Mouse (Mus musculus): Measurements from ENCODE around the gene Hmox1. TPM values are rescaled to one million over a fixed set of nuclear protein-coding genes. Genes with fewer than 3 reads are reported as not detected.

The Hmox1 gene
- polyA plus RNA-seq, 1 experiment: 7.5 TPM

DNA sequence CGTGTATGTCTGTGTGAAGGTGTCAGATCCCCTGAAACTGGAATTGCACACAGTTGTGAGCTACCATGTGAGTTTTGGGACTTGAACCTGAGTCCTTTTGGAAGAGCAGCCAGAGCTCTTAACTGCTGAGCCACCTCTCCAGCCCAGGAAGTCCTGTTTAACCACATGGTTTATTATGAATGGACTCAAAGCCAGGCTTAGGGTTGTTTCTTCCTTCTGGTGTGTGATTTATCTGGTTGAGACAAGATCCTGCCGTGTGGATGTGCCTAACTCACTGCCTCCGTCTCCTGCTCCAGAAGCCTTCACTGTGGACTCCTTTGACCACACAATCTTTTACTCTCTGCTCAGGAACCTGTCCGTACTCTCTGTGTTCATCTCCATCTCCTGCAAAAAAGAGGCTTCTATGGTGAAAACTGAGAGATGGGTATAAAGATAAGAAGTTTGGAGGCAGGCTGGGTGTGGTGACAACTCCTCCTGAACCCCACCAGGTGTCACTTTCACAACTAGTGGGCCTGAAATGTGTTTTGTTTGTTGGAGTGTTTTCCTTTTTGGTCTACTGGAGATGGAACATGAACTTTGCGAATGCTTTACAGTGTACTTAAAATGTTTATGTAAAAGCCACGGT, 11.1 kb upstream of the Hmox1 start:
- Histone ChIP-seq H3K27ac (ENCODE audit: insufficient read depth, low read length) (no peak overlapping the region), H3K4me1 (ENCODE audit: control insufficient read depth, insufficient read depth, low read length) (no peaks in the 10 kb centered on the region), H3K4me3 (replicated peaks; ENCODE audit: insufficient read depth, low read depth, low read length) (no peak overlapping the region), H3K27me3 (ENCODE audit: control insufficient read depth, insufficient read depth, low read length) (no peaks in the 10 kb centered on the region)
- TF ChIP-seq CTCF (IDR thresholded peaks at IDR 0.05; ENCODE audit: borderline replicate concordance, insufficient read depth, low read depth, low read length) (no peak), POLR2A (IDR thresholded peaks at IDR 0.05; ENCODE audit: borderline replicate concordance, insufficient read depth, low read length) (no peak)
- no peak for DNase-seq
- 85% methylated on average over 6 of the region's 6 CpGs for WGBS

- 3% methylated on average over 17 of the region's 17 CpGs for WGBS
- TF ChIP-seq POLR2A (IDR thresholded peaks at IDR 0.05; ENCODE audit: borderline replicate concordance, insufficient read depth, low read length) (no peak), CTCF (IDR thresholded peaks at IDR 0.05; ENCODE audit: borderline replicate concordance, insufficient read depth, low read depth, low read length) (no peak)
- peak; percentile 62 to 76 for DNase-seq
- Histone ChIP-seq H3K4me1 (ENCODE audit: control insufficient read depth, insufficient read depth, low read length) (no peaks in the 10 kb centered on the region), H3K27ac (ENCODE audit: insufficient read depth, low read length) (no peak overlapping the region), H3K27me3 (ENCODE audit: control insufficient read depth, insufficient read depth, low read length) (no peaks in the 10 kb centered on the region), H3K4me3 (replicated peaks; ENCODE audit: insufficient read depth, low read depth, low read length) (peak overlapping the region; percentile 49)
These were observed 9.6 kb upstream of the Hmox1 start for GRCm38 (mm10) chr8:75083846-75084245.

DNA sequence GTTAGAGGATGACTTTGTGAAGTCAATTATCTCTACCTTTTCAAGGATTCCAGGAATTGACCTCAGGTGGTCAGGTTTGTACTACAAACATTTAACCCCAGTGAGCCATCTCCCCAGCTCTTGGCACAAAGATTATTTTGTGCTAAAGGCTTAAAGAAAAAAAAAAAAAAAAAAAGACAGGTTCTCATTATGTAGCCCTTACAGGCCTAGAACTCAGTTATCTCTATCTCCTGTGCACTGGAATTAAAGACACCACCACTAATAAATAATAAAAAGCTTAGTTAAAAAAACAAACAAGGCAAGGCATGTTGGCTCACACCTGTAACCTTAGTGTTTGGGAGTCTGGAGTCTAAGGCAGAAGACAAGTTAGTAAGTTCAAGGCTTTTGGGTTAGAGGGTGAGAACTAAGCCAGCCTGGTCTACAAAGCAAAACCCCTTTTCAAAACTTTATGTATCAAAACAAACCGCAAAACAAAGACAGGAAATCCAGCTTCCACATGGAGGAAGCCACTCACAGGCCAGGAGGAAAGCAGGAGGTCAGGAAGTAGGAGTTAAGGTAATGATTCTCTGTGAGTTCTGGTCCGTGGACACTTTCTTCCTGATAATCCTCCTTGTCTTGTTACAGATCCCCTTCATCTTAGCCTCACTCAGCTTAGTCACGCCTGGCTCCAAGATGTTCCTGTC, 8.9 kb upstream of the Hmox1 start:
- TF ChIP-seq POLR2A (IDR thresholded peaks at IDR 0.05; ENCODE audit: borderline replicate concordance, insufficient read depth, low read length): no peak
- H3K4me3 ChIP-seq (replicated peaks; ENCODE audit: insufficient read depth, low read depth, low read length): no peak overlapping the region
- H3K27ac ChIP-seq (ENCODE audit: insufficient read depth, low read length): no peak overlapping the region
- no peaks in the 10 kb centered on the region for H3K4me1 ChIP-seq (ENCODE audit: control insufficient read depth, insufficient read depth, low read length)
- WGBS: 90% methylated on average over 3 of the region's 3 CpGs
- no peaks in the 10 kb centered on the region for H3K27me3 ChIP-seq (ENCODE audit: control insufficient read depth, insufficient read depth, low read length)
- DNase-seq: no peak

- H3K4me1 ChIP-seq (ENCODE audit: control insufficient read depth, insufficient read depth, low read length): no peaks in the 10 kb centered on the region
- 77% methylated on average over 2 of the region's 2 CpGs for WGBS
- no peak overlapping the region for H3K27ac ChIP-seq (ENCODE audit: insufficient read depth, low read length)
- no peaks in the 10 kb centered on the region for H3K27me3 ChIP-seq (ENCODE audit: control insufficient read depth, insufficient read depth, low read length)
- no peak overlapping the region for H3K4me3 ChIP-seq (replicated peaks; ENCODE audit: insufficient read depth, low read depth, low read length)
- TF ChIP-seq POLR2A (IDR thresholded peaks at IDR 0.05; ENCODE audit: borderline replicate concordance, insufficient read depth, low read length) (no peak), CTCF (IDR thresholded peaks at IDR 0.05; ENCODE audit: borderline replicate concordance, insufficient read depth, low read depth, low read length) (no peak)
- DNase-seq: no peak
These were observed 7.4 kb upstream of the Hmox1 start for GRCm38 (mm10) chr8:75086002-75086401.

DNA sequence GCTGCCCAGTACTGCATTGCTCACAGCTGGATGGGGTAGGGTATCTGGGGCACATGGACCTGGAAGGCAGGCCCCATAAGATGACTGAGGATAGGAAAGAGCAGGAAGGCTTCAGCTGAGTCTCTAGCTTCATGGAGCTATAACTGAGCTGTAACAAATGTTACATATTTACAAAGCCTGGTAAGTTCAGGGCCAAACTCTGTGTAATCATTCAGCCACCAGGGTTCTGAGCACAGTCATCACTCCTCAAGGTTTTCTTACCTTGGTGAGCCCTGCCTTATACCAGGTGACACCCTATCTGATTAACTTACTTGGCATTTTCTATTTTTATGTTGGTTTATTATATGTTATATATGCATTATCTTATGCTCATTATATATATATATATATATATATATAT, 6.3 kb upstream of the Hmox1 start:
- H3K4me1 ChIP-seq (ENCODE audit: control insufficient read depth, insufficient read depth, low read length): no peaks in the 10 kb centered on the region
- no peak overlapping the region for H3K27ac ChIP-seq (ENCODE audit: insufficient read depth, low read length)
- H3K27me3 ChIP-seq (ENCODE audit: control insufficient read depth, insufficient read depth, low read length): no peaks in the 10 kb centered on the region
- H3K4me3 ChIP-seq (replicated peaks; ENCODE audit: insufficient read depth, low read depth, low read length): no peak overlapping the region
- no peak for TF ChIP-seq CTCF (IDR thresholded peaks at IDR 0.05; ENCODE audit: borderline replicate concordance, insufficient read depth, low read depth, low read length)
- TF ChIP-seq POLR2A (IDR thresholded peaks at IDR 0.05; ENCODE audit: borderline replicate concordance, insufficient read depth, low read length): no peak
- no peak for DNase-seq

DNA sequence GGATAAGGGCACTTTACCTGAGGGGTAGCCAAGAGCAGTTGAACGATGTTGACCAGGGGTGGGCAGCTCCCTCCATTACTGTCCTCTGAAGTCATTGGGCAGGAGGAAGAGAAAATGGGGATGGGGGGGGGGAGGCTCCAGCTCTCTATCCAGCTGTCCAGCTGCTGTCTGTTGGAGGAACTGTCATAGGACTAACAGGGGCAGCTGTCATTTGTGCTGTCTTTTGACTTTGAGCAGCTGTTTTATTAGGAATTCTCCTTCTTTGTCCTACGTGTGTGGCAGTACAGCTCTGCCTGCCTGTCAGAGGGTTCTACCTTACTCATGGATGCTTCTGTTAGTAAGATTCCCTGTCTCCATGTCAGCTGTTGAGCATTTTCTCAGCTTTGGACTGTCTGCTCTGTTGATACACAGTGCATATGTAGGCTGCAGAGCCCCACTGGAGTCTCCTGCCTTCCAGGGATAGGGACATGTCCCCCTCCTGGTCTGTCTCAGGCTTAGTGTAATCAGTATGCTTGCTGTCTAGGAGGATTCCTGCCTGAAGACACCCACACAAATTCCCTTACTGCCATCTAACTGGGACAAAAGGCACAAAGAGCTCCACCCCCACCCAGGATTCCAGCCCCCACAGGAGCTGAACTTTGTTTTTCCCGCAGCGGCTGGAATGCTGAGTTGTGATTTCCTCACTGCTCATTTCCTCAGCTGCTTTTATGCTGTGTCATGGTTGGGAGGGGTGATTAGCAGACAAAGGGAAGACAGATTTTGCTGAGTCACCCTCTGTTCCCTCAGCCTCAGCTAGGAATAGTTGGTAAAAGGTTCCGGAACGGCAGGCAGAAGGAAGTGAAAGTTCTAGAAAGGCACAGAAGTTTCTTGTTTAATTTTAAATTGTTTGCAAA, 4.2 kb upstream of the Hmox1 start:
- 36% methylated on average over 6 of the region's 6 CpGs for WGBS
- DNase-seq: peak in 1 of 2 experiments; percentile 23

GRCm38 (mm10) chr8:75090781-75091365, 2.5 kb upstream of the Hmox1 start:
- no peak for TF ChIP-seq CTCF (IDR thresholded peaks at IDR 0.05; ENCODE audit: borderline replicate concordance, insufficient read depth, low read depth, low read length)
- Histone ChIP-seq H3K27ac (ENCODE audit: insufficient read depth, low read length) (no peak overlapping the region), H3K27me3 (ENCODE audit: control insufficient read depth, insufficient read depth, low read length) (no peaks in the 10 kb centered on the region), H3K4me3 (replicated peaks; ENCODE audit: insufficient read depth, low read depth, low read length) (no peak overlapping the region), H3K4me1 (ENCODE audit: control insufficient read depth, insufficient read depth, low read length) (no peaks in the 10 kb centered on the region)
- 17% methylated on average over 4 of the region's 4 CpGs for WGBS
- DNase-seq: no peak

More for the DNA sequence above, 4.2 kb upstream of the Hmox1 start:
- Histone ChIP-seq H3K4me3 (replicated peaks; ENCODE audit: insufficient read depth, low read depth, low read length) (no peak overlapping the region), H3K27me3 (ENCODE audit: control insufficient read depth, insufficient read depth, low read length) (no peaks in the 10 kb centered on the region), H3K4me1 (ENCODE audit: control insufficient read depth, insufficient read depth, low read length) (no peaks in the 10 kb centered on the region), H3K27ac (ENCODE audit: insufficient read depth, low read length) (no peak overlapping the region)
- TF ChIP-seq POLR2A (IDR thresholded peaks at IDR 0.05; ENCODE audit: borderline replicate concordance, insufficient read depth, low read length) (no peak), CTCF (IDR thresholded peaks at IDR 0.05; ENCODE audit: borderline replicate concordance, insufficient read depth, low read depth, low read length) (no peak)

Data from cerebellum, adult 2 months (tissue).